Mouse (Mus musculus) heart, adult 11 months (tissue): Measurements from ENCODE around the gene Slc16a11.

Experiments
- DNase-seq: peaks from one replicate; pipeline ENCODE4 v3.0.0; 2022

Gene Slc16a11

DNA sequence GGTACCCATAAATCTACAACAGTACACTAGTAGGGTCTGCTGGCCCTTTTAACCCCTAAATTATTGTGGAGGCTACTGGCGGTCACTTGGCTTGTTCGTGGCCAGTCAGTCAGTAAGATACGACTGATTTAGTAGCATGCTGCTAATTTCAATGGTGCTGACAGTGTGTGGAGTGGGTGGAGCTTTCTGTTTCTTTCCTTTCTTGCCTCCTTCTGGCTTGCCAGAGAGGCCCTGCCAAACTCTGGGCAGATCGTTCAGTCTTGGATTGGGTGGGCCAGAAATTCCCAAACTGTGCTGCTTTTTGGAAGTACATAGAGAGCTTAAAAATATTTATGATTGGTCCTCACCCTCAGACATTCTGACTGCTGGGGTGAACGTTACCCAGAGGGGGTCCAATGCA is 14.6 kb downstream of the Slc16a11 start:
- DNase-seq, result no peak

DNA sequence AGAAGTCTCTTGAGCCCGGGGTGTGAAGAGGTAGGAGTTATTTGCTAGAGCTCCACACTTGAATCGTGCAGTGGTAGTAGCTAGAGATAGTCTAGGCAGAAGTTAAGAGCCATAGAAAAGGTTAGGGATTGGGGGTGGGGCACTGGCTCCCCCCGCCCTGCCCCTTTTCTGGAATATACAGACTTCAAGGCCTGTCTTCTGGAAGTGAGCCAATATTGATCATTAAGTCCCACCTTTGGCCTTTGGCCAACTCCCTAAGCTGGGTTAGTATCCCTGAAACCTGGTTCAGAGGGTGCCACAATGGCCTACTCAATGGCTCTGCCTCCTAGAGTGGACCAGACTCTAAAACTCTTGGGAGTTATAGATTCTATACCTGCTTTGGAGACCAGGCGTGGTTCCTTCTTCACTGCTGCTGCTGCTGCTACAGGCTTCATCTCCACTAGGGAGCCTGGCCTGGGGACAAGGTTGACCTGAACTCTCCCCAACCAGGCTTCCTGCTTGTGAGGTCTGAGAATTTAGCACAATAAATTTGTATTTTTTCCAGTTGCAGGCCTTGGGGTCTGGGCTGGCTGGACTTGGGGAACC is 15.2 kb downstream of the Slc16a11 start:
- peak; percentile 93 for DNase-seq

DNA sequence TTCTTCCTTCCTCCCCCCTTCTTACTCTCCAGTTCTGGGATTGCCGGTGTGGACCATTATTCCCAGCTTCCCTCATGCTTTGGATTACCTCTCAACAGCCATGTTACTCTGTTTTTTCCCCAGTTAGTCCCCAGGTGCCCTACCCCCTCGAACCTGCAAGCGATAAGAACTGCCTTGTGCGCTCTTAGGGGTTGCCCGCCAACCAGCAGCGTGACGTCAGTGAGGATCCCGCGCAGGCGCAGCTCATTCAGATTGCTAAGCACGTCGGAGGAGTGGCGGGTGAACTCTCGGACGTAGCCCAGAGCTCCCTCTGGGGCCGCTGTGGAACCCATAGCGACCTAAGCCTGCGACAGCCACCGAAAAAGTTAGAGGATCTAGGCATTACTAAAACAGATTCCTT is 16.3 kb downstream of the Slc16a11 start:
- DNase-seq, result peak; percentile 99

DNA sequence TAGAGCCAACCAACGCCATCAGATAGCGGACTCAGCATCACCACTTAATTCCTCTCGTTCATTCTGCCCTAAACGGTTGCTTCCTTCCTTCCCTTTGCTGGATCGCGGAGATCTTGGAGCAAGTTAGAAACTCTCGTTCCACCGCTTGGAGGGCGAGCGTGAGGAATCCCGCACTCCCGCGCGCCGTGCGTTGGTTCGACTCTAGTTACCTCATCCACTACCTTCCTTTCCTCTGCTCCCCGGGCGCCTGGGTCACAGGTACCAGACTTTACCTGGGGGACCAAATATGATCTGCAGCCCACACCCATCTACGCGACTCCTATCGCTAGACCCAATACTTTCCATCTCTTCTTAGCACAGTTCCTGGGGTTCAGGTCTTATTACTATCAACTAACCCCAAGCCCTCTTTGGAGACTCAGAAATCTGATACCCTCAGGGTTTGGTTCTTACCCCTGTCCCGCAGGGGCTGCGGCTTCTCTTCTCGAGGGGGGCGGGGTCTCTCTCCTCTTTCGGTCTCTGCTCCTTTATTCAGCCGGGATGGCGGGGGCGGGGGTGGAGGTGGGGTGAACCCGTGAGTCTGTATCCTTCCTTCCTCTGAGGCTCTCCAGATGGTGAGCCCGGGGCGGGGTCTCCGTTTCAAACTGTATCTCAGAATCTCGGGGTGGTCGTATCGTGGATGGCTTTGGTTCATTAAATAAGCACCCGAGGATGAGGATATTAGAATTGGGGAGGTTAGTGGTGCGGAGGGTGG is 16.9 kb downstream of the Slc16a11 start, which contains the start of gene Bcl6b:
Gene Bcl6b, minus strand, starts transcription at position 539 of the 751 bp plus-strand sequence.
- peak; percentile 98 for DNase-seq

- DNase-seq, result peak; percentile 99
Measured at GRCm38 (mm10) chr11:70230239-70230727, 17.7 kb downstream of the Slc16a11 start.

DNA sequence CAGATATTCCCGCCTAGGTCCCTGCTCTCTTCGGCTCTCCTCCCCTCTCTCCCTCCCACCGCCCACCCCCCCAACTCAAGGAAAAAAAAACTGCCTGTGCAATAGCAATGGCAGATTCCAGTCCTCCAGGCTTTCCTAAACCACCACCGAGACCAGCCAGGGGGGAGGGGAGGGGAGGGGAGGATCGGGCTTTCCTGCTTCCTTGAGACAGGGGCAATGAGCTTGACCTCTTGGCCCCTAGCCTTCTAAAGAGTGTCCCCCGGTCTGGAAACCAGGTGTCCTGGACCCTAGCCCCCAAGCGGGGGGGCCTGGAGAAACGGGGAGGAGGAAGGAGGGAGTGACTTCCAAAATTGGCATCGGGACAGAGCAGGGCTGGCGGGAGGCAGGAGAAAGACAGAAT is 20.0 kb downstream of the Slc16a11 start:
- DNase-seq, result peak; percentile 98

DNA sequence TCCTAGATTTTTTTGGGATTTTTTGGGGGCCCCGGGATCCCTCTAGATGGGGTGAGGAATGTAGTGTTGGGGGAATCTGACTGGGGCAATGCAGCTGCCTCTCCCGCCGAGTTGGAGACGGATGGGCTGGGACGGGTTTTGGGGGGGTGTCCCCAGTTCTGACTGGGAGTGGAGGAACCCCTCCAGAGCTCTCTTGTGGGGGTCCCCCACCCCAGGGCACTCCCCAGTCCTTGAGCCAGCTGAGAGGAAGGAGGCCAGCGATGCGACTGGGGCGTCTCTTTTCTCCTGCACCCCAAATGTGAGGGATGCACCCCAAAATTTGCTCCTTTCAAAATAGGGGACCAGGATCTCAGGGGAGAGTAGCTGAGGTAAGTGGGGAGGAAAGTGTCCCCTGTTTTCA is 20.5 kb downstream of the Slc16a11 start:
- DNase-seq, result peak; percentile 96

DNA sequence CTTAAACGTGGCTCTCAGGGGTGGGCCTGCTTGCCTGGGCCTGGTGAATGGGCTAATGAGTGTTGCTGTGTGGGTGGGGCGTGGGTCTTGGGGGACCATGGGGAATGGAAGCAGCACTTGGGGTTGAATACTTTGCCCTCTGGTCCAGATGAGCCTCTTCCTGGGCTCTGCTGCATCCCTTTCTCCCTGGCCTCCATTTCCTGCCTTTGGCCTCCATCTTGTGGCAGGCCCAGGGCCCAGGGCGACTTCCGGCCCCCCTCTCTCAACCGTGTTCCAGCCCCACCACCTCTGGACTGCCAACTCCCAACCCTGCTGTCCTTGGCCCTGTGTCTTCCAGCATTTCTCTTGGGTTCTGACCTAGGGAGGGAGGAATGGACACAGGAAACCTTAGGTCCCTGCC is 21.5 kb downstream of the Slc16a11 start:
- DNase-seq, result peak; percentile 97

DNA sequence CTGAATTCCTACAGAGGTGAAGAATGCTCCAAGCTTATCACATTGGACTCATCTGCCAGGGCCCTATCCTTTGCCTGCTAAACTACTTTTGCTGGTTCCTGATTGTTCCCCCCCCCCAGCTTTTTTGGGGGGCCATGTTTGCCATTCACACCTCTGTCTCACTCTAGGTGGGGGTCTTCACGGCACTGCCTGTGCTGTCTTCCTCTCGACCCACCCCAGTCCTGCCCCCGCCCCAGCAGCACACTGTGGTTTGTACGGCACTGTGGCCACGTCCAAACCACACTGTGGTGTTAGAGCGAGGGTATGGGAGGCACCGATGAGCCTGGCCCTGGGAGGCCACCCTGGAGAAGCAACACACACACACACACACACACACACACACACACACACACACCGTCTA is 21.9 kb downstream of the Slc16a11 start:
- peak; percentile 93 for DNase-seq

GRCm38 (mm10) chr11:70235254-70235900 is 22.8 kb downstream of the Slc16a11 start:
- peak; percentile 91 for DNase-seq

- DNase-seq, result peak; percentile 95
Measured at GRCm38 (mm10) chr11:70236717-70237116, 24.2 kb downstream of the Slc16a11 start.

GRCm38 (mm10) chr11:70237457-70238167 is 25.1 kb downstream of the Slc16a11 start, which contains the start of gene 0610010K14Rik:
Gene 0610010K14Rik, minus strand, starts transcription at chr11:70237914.
- DNase-seq, result peak; percentile 100

GRCm38 (mm10) chr11:70238591-70239440 is 26.3 kb downstream of the Slc16a11 start:
- peak; percentile 95 for DNase-seq

DNA sequence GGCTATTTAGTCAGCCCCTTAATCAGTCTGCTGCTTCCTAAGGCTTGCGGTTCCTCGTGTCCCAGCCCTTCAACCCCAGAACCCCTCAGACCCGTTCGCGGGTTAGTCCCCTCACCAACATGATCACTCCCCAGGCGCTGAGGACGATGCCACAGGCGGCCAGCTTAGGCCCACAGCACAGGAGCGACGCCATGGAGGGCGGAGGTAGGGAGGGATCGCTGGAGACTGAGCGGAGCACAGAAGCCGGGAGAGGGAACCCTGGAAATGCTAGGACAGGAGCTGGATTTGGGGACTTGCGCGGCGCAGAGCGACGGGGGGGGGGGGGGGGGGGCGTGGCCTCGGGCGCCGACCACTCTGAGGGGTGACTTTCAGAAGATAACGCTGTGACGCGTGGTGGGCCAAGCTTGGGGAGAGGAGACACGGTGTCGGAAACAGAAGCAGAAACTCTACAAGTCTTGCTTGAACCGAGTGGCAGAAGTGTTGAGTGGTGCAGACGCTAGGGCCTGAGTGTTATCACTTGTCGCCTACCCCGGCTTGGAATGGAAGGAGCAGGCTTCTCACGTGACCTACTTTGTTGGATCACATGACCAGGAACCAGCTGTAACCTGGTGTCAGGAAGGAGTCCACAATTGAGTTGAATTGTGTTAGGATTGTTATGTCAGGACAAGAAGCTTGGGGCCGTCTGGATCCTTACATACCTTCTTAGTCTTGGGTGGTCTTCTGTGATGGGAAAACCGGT is 27.2 kb downstream of the Slc16a11 start, which contains the start of the genes Gm21988 and Rnasek:
Gene Gm21988, minus strand, starts transcription at position 290 of the 739 bp plus-strand sequence.
Gene Rnasek, minus strand, starts transcription at position 302 of the 739 bp plus-strand sequence.
- peak; percentile 99 for DNase-seq

- peak; percentile 92 for DNase-seq
Measured at GRCm38 (mm10) chr11:70242591-70242990, 30.0 kb downstream of the Slc16a11 start.

- DNase-seq, result peak; percentile 90
Measured at GRCm38 (mm10) chr11:70247136-70247845, 34.7 kb downstream of the Slc16a11 start.

DNA sequence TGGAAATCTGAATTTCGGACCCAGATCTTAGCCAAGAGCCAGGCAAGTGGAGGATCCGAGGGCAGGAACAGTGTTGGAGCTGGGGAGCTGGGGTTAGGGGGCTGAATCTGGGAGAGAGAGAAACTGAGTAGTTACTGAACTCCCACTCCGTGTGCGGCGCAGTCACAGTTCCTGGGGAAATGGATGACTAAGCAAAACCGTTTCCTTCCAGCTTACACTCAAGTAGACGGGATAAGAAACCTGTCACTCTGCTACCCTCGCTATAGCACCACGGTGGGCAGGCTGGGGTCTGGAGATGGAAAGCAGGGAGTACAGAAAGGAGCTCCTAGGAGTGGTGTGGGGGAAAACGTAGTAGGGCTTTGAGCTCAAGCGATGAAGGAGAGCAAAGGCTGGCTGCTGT is 37.6 kb downstream of the Slc16a11 start:
- DNase-seq, result peak; percentile 52

DNA sequence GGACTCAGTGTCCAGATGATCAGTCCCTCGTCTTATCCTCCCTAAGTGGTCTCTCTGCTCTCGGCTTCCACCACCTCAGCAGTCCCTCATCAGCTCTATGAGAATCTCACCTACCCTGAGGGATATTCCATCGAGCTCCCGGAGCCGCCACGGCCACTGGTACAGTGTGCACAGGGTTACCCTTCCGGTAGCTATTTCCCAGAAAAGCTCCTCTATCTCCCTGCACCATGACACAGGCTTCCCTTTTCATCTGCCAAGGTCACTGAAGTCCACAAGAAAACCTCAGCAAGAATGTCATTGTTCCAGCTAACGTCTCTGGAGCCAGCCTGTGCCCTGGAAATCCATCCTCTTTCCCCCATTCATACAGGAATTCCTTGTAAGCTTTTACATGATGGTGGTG is 39.3 kb downstream of the Slc16a11 start:
- peak; percentile 76 for DNase-seq

DNA sequence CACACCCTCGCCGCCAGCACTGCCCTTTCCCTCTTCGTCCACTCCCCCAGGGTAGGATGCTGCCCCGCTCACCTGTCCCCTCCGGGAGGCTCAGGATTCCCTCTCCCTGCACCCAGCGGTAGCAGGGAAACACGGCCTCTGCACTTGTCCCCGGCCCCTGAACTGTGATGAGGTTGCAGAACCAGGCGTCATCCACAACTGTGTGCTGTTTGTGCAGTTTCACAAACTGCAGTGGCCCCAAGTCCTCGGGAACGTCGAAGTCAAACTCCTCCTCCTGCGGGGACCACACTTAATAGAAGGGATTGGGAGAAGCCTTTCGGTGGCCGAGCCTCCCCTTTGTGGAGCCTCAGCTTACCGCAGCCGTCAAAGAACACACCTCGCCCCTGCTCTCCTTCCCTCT is 41.8 kb downstream of the Slc16a11 start:
- DNase-seq, result peak; percentile 86

GRCm38 (mm10) chr11:70254931-70255531 is 42.5 kb downstream of the Slc16a11 start, which contains the start of gene Alox12:
Gene Alox12, minus strand, starts transcription at chr11:70255353.
- peak; percentile 96 for DNase-seq
